Mouse (Mus musculus) forebrain, postnatal 0 days (tissue): ENCODE results near the gene Cant1. TPM values are rescaled to one million over a fixed set of nuclear protein-coding genes. Genes with fewer than 3 reads are reported as not detected.
A peak's percentile ranks its signal among the peaks of the same experiment; 100 is the strongest.

ENCODE experiments used
- ATAC-seq: fragments of 200-750 bp; cut with Nextera tagmentation; 2 replicates; pipeline ENCODE4 v1.8.0; 2017; ENCODE audit warnings: mild to moderate bottlenecking, moderate library complexity
- DNase-seq: peaks from one replicate; pipeline ENCODE4 v3.0.0-alpha.2; 2015
- H3K27ac ChIP-seq: fragments of 300-500 bp; sonication (generic); 2 replicates; pipeline ENCODE4 v1.5.1; 2014; ENCODE audit warnings: low read depth, mild to moderate bottlenecking, antibody characterized with exemption, low read length, moderate library complexity, mixed read lengths
- H3K27me3 ChIP-seq: fragments of 300-500 bp; sonication (generic); 2 replicates; pipeline ENCODE4 v1.6.1; 2014; ENCODE audit warnings: mild to moderate bottlenecking, low read length, mixed read lengths; ENCODE audit not compliant: insufficient read depth
- H3K36me3 ChIP-seq: fragments of 300-500 bp; sonication (generic); 2 replicates; pipeline ENCODE4 v1.6.1; 2014; ENCODE audit warnings: mild to moderate bottlenecking, moderate library complexity; ENCODE audit not compliant: insufficient read depth
- H3K4me1 ChIP-seq: fragments of 300-500 bp; sonication (generic); 2 replicates; pipeline ENCODE4 v1.6.1; 2014; ENCODE audit warnings: antibody characterized with exemption; ENCODE audit not compliant: insufficient read depth
- H3K4me2 ChIP-seq: fragments of 300-500 bp; sonication (generic); 2 replicates; pipeline ENCODE4 v1.6.1; 2014; ENCODE audit warnings: low read depth, mild to moderate bottlenecking, moderate library complexity
- H3K4me3 ChIP-seq: fragments of 300-500 bp; sonication (generic); 2 replicates; pipeline ENCODE4 v1.5.1; 2014; ENCODE audit warnings: low read depth, low read length, mixed read lengths
- H3K9ac ChIP-seq: fragments of 300-500 bp; sonication (generic); 2 replicates; pipeline ENCODE4 v1.6.1; 2014; ENCODE audit warnings: mild to moderate bottlenecking
- H3K9me3 ChIP-seq: fragments of 300-500 bp; sonication (generic); 2 replicates; pipeline ENCODE4 v1.6.1; 2016; ENCODE audit warnings: low read length
- CTCF ChIP-seq: sonication (generic); IDR thresholded peaks from 2 replicates; pipeline ENCODE4 v1.5.1; 2016; ENCODE audit warnings: antibody characterized with exemption, control low read depth, low read depth
- WGBS: fragments of 180-500 bp; shearing (Covaris S2); extraction: QIAGEN DNeasy Blood & Tissue Kit; methylation state at CpG from one replicate; pipeline ENCODE4 v1.1.7; 2014; 5-methylcytosine and 5-hydroxymethylcytosine counted together
- polyA plus RNA-seq: library from polyadenylated mRNA; unstranded; fragments of >200 nt; fragmentation: Nextera tagmentation; extraction: Ambion mirVana; gene quantifications from 2 replicates; pipeline ENCODE4 v1.2.1, GENCODE M21; 2015
- total RNA-seq: library from RNA; depleted of rRNA; stranded (reverse); fragments of >200 nt; gene quantifications from 2 replicates; pipeline ENCODE4 v1.2.3, GENCODE M21; 2014

The Cant1 gene
- total and polyA plus RNA-seq, 2 experiments from 2014 or later: 31.6 to 52.4 TPM

- Histone ChIP-seq H3K9me3 (no peaks in the 10 kb centered on the region), H3K36me3 (no peaks in the 10 kb centered on the region), H3K9ac (no peak overlapping the region), H3K4me2 (no peak overlapping the region), H3K27me3 (no peaks in the 10 kb centered on the region), H3K27ac (no peak overlapping the region), H3K4me1 (peaks cover 14% of the 10 kb centered on the region; the same call in 1 of the 2 replicates), H3K4me3 (no peak overlapping the region)
- ATAC-seq (no peak), DNase-seq (no peak)
- 35% methylated on average over 4 of the region's 4 CpGs for WGBS
- no peak for TF ChIP-seq CTCF
Measured at GRCm38 (mm10) chr11:118430291-118430885, 11.5 kb upstream of the Cant1 start.

- DNase-seq (no peak), ATAC-seq (no peak)
- H3K4me2 ChIP-seq: peak overlapping the region; percentile 41; the same call in 1 of the 2 replicates
- no peaks in the 10 kb centered on the region for H3K36me3 ChIP-seq
- H3K27ac ChIP-seq: no peak overlapping the region
- 61% methylated on average over 8 of the region's 8 CpGs for WGBS
- H3K4me3 ChIP-seq: peak overlapping the region; percentile 17; the same call in 1 of the 2 replicates
- peaks cover 14% of the 10 kb centered on the region; the same call in 1 of the 2 replicates for H3K4me1 ChIP-seq
- H3K9ac ChIP-seq: peak overlapping the region; percentile 41; the same call in 1 of the 2 replicates
- H3K27me3 ChIP-seq: no peaks in the 10 kb centered on the region
- H3K9me3 ChIP-seq: no peaks in the 10 kb centered on the region
- no peak for TF ChIP-seq CTCF
Measured at GRCm38 (mm10) chr11:118428944-118429709, 10.2 kb upstream of the Cant1 start.

DNA sequence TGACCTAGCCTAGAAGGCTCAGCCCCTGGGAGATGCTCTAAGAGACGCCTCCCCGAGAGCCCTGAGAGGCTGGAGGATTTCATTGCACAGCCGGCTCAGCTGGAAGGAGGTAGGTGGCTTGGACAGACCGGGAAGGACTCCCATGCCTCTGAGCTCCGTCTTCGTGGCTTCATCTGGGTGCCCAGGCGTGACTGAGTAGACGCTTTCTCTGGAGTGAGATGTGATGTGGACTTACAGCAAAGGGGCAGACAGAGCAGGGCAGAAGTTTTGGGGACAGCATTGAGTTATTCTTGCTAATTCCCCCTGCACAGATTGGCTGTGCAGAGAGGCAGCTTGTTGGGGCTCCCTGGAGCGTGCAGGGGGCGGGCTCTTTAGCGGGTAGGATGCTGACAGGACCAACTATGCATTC is 9.6 kb upstream of the Cant1 start:
- H3K36me3 ChIP-seq: no peaks in the 10 kb centered on the region
- H3K27me3 ChIP-seq: no peaks in the 10 kb centered on the region
- peak overlapping the region; percentile 17 for H3K4me3 ChIP-seq
- DNase-seq (no peak), ATAC-seq (peak; percentile 40; the same call in 1 of the 2 replicates)
- TF ChIP-seq CTCF: no peak
- peak overlapping the region; percentile 41 for H3K4me2 ChIP-seq
- WGBS: 9% methylated on average over 11 of the region's 11 CpGs
- H3K9me3 ChIP-seq: no peaks in the 10 kb centered on the region
- peak overlapping the region; percentile 41 for H3K9ac ChIP-seq
- peaks cover 16% of the 10 kb centered on the region for H3K4me1 ChIP-seq
- H3K27ac ChIP-seq: no peak overlapping the region

DNA sequence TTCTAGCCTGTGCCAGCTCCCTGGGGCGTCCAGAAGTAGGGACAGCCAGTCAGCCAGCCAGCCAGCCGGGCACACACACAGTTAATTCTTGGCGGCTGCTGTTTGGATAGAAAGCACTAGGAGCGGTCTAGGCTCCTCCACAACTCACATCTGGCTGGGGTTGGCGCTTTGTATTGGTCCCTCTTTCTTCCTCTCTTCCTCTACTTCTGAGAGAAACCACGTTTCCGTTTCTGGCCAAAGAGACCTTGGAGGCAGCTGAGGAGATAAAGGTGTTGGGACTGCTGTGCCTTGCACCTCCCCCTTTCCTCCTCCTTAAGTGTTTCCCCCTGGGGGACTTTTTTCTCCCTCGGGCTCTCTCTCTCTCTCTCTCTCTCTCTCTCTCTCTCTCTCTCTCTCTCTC is 9.1 kb upstream of the Cant1 start, which contains the start of gene C1qtnf1:
Gene C1qtnf1 (plus strand): TSS at position 218 of the 400 bp plus-strand sequence.
- WGBS: 4% methylated on average over 8 of the region's 8 CpGs
- H3K4me2 ChIP-seq: peak within 1 kb of the TSS; percentile 41
- ATAC-seq (peak; percentile 43; the same call in 1 of the 2 replicates), DNase-seq (peak; percentile 37)
- H3K27me3 ChIP-seq: no peaks in the 10 kb centered on the region
- peak within 1 kb of the TSS; percentile 17 for H3K4me3 ChIP-seq
- H3K27ac ChIP-seq: no peak within 1 kb of the TSS
- 0 out of 2 replicates have a peak, but pooled peaks have one; percentile 24 for TF ChIP-seq CTCF
- no peaks in the 10 kb centered on the region for H3K36me3 ChIP-seq
- peak within 1 kb of the TSS; percentile 41 for H3K9ac ChIP-seq
- peaks cover 21% of the 10 kb centered on the region for H3K4me1 ChIP-seq
- H3K9me3 ChIP-seq: no peaks in the 10 kb centered on the region

DNA sequence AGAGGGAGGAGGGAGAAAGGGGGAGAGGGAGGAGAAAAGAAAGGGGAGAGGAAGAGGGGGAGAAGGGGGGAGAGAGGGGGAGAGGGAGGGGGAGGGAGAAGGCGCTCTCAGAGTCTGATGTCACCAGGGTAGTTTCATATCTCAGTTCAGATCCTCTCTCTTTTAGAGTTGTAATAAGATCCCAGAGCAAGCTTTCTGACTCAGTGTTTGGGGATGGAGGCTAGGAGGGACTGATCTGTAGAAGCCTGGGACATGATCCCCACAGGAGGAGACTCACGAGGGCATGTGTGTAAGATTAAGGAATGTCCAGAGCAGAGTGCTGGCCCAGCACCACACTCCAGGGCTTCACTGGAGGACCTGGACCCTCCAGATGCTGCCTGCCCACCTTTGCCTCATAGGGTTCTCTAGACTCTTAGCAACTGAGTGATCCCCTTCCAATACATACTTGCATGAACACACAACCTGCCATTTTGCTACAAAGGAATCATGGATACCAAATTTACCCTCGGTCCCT is 8.4 kb upstream of the Cant1 start:
- Histone ChIP-seq H3K9me3 (no peaks in the 10 kb centered on the region), H3K27me3 (no peaks in the 10 kb centered on the region), H3K4me1 (peaks cover 23% of the 10 kb centered on the region), H3K36me3 (no peaks in the 10 kb centered on the region), H3K4me2 (peak overlapping the region; percentile 41; the same call in 1 of the 2 replicates), H3K27ac (no peak overlapping the region), H3K4me3 (no peak overlapping the region), H3K9ac (no peak overlapping the region)
- WGBS: 54% methylated on average over 3 of the region's 3 CpGs
- DNase-seq (no peak), ATAC-seq (no peak)
- no peak for TF ChIP-seq CTCF

DNA sequence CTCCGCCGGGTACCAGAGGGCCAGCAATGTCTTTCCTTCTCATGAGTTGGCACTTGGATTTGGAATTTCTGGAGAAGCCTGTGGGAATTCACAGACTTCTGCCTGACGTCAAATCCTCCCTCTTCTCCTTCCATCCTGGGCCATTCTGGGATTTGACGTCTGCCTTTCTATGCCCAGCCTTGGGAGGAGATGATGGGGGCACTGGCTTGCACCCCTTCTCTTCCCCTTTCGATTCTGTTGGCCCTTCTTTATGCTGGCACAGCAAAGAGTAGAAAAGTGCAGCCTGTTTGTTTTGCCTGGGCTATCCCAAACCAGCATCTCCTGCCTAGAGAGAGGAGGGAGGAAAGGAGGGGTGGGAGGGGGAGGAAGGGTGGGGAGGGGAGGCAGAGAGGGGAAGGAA is 7.9 kb upstream of the Cant1 start:
- H3K27me3 ChIP-seq: no peaks in the 10 kb centered on the region
- H3K4me2 ChIP-seq: no peak overlapping the region
- no peaks in the 10 kb centered on the region for H3K36me3 ChIP-seq
- DNase-seq: no peak
- no peaks in the 10 kb centered on the region for H3K9me3 ChIP-seq
- H3K4me1 ChIP-seq: peaks cover 23% of the 10 kb centered on the region
- WGBS: 66% methylated on average over 5 of the region's 5 CpGs
- H3K9ac ChIP-seq: no peak overlapping the region
- no peak for TF ChIP-seq CTCF
- no peak for ATAC-seq
- H3K27ac ChIP-seq: no peak overlapping the region
- no peak overlapping the region for H3K4me3 ChIP-seq
